Mouse (Mus musculus) erythroblast, embryonic 14.5 days (primary cell): ENCODE measurements around the gene Cuedc1. TPM values are rescaled to one million over a fixed set of nuclear protein-coding genes. Genes with fewer than 3 reads are reported as not detected.
"Not testable (repeated sequence)": the region's sequence is repeated elsewhere in the genome, so short reads cannot be mapped to it uniquely, and the experiment has no call there.

Source experiments
- H3K27me3 ChIP-seq: 2 replicates; pipeline ENCODE4 v1.6.1; 2012; ENCODE audit warnings: inconsistent platforms; ENCODE audit not compliant: control insufficient read depth
- H3K36me3 ChIP-seq: 2 replicates; pipeline ENCODE4 v1.6.1; 2012; ENCODE audit warnings: mild to moderate bottlenecking, inconsistent platforms; ENCODE audit not compliant: control insufficient read depth
- H3K4me1 ChIP-seq: 2 replicates; pipeline ENCODE4 v1.6.1; 2012; ENCODE audit warnings: inconsistent platforms; ENCODE audit not compliant: control insufficient read depth
- H3K4me3 ChIP-seq: replicated peaks from 2 replicates; pipeline ENCODE3; 2012; ENCODE audit warnings: moderate library complexity, mild to moderate bottlenecking, inconsistent platforms
- H3K9me3 ChIP-seq: 2 replicates; pipeline ENCODE4 v1.6.1; 2012; ENCODE audit warnings: low read length, inconsistent platforms, mixed read lengths; ENCODE audit not compliant: control insufficient read depth
- GATA1 ChIP-seq: IDR thresholded peaks from 2 replicates; pipeline ENCODE4 v1.6.1; 2012; ENCODE audit warnings: low read length, inconsistent platforms, mixed read lengths
- TAL1 ChIP-seq: IDR thresholded peaks from 3 replicates; pipeline ENCODE4 v1.6.1; 2012; ENCODE audit warnings: low read length, inconsistent platforms, mixed read lengths
- polyA plus RNA-seq: library from polyadenylated mRNA; stranded (reverse); fragments of >175 nt; gene quantifications from 2 replicates; pipeline ENCODE4 v1.2.3, GENCODE M21; 2012

Cuedc1 gene
- polyA plus RNA-seq, 1 experiment: 0.05 TPM

DNA sequence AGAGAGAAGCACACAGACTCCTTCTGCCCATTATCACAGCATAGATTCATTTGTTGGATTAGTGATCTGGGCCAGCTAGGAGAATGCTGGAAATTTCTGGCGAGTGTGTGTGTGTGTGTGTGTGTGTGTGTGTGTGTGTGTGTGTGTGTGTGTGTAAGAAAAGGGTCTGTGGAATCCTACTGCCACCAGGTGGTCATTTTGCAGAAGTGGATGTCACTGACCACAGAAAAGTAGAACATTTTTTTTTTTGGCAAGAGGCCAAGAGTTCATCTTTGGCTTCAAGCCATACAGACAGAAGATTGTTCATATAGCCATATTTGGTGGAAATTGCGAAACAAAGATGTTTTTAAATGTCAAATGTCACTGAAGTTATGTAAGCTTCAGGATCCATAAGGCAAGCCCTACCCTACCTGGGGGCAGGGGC lies 99.3 kb downstream of the Cuedc1 start:
- peaks cover 4% of the 10 kb centered on the region; the same call in 1 of the 2 replicates for H3K9me3 ChIP-seq
- H3K4me3 ChIP-seq: no peak overlapping the region
- H3K36me3 ChIP-seq: no peaks in the 10 kb centered on the region
- TF ChIP-seq TAL1 (no peak), GATA1 (no peak)
- peaks cover 55% of the 10 kb centered on the region for H3K27me3 ChIP-seq
- peaks cover 24% of the 10 kb centered on the region for H3K4me1 ChIP-seq

DNA sequence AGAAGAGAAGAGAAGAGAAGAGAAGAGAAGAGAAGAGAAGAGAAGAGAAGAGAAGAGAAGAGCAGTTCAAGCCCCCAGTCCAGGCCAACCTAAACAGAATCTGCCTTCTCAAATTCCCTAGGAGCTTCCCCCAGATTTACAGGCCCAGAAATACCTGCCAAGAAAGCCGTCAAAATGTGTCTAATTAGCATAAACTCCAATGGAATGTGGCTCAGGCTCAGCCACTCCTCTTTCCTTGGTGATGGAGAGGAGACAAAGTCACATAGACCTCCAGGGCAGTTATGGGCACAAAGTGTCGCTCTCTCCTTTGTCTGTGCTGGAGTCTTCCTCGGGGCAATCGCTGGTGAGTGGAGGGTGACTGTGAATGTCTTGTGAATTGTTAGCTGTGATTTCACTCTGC lies 100.4 kb downstream of the Cuedc1 start:
- H3K4me3 ChIP-seq: no peak overlapping the region

DNA sequence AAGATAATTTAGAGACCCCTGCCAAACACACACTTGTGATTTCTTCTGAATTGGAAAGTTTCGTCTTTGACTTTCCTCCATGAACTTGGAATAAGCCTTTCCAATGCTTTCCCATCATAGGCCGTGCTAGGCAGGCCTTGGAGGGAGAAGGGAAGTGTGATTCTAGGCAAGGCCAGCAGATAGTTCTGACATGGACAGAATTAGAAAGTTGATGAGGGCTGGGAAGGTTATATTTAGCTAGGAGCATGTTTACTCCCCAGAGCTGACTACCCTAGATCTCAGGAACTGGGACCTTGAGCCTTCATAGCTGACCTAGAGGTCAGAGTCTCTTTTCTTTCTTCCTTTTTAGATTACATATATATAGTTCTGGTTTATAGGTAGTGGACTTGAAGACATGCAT lies 103.3 kb downstream of the Cuedc1 start:
- H3K36me3 ChIP-seq: peaks cover 3% of the 10 kb centered on the region
- no peak overlapping the region for H3K4me3 ChIP-seq
- H3K9me3 ChIP-seq: no peaks in the 10 kb centered on the region
- peaks cover 14% of the 10 kb centered on the region for H3K27me3 ChIP-seq
- peaks cover 54% of the 10 kb centered on the region for H3K4me1 ChIP-seq
- TF ChIP-seq GATA1 (no peak), TAL1 (no peak)

More for the DNA sequence above, 100.4 kb downstream of the Cuedc1 start:
- peaks cover 31% of the 10 kb centered on the region for H3K4me1 ChIP-seq
- no peak for TF ChIP-seq TAL1
- TF ChIP-seq GATA1: no peak
- no peaks in the 10 kb centered on the region for H3K36me3 ChIP-seq
- peaks cover 44% of the 10 kb centered on the region for H3K27me3 ChIP-seq
- H3K9me3 ChIP-seq: peaks cover 4% of the 10 kb centered on the region; the same call in 1 of the 2 replicates

DNA sequence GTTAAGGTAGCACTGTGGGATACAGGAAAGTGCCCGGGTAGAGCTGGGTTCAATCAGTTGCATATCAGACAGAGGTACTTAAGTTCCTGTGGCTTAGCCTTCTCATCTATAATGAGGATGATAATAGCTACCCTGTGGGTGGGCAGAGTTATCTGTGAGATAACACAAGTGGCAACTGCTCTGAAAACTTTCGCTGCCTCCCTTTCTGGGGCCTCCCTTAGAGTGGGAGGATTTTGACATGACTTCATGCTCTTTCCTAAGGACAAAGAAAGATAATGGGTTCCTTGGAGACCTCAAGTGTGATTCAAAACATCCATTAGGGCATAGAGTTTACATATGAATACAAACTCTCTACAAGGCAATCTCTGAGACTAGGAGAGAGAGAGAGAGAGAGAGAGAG lies 104.2 kb downstream of the Cuedc1 start:
- Histone ChIP-seq H3K4me3 (no peak overlapping the region), H3K9me3 (no peaks in the 10 kb centered on the region), H3K27me3 (peaks cover 5% of the 10 kb centered on the region; the same call in 1 of the 2 replicates), H3K4me1 (peaks cover 54% of the 10 kb centered on the region), H3K36me3 (peaks cover 5% of the 10 kb centered on the region)
- no peak for TF ChIP-seq GATA1
- no peak for TF ChIP-seq TAL1

DNA sequence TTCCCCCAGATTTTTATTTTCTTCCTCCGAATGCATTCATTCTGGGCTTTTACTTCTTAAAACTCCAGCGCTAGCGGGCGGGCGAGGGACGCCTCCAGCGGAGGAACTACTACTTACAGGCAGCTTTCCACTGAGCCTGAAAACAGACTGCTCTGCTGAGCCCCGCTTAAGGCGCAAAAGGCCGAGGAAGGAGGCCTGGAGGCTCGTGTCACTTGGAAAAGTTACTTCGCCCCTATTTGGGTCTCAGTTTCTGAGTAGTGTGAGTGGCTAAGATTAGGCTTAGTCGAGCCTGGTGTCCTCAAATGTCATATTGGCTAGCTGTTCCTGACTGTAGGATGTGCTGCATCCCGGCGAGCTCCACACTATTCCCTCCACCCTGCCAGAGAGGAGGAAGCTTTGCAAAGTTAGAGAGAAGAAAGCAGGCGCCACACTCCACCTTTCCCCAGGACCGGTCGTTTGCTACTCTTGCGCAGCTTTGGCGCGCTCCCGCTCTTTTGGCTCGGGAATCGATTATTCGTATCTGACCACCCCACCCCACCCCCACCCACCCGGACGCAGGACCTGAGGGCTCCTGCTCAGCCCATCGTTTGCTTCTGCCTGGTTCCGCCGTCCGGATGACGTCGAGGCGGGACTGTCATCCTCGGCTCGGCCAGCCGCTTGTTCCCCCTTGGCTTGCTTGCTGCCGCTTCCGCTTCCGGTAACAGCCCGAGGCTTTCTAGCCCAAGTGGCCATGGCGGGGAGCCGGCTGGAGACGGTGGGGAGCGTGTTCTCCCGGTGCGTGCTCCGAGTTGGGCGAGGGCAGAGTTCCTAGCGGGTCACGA lies 106.1 kb downstream of the Cuedc1 start, which contains the start of gene Mrps23:
Gene Mrps23 (plus strand): TSS at position 677 of the 821 bp plus-strand sequence.
- H3K9me3 ChIP-seq: no peaks in the 10 kb centered on the region
- peaks cover 52% of the 10 kb centered on the region for H3K4me1 ChIP-seq
- no peak for TF ChIP-seq TAL1
- no peak for TF ChIP-seq GATA1
- peaks cover 22% of the 10 kb centered on the region for H3K36me3 ChIP-seq
- H3K27me3 ChIP-seq: peaks cover under 1% of the 10 kb centered on the region; the same call in 1 of the 2 replicates
- peak within 1 kb of the TSS; percentile 98 for H3K4me3 ChIP-seq

DNA sequence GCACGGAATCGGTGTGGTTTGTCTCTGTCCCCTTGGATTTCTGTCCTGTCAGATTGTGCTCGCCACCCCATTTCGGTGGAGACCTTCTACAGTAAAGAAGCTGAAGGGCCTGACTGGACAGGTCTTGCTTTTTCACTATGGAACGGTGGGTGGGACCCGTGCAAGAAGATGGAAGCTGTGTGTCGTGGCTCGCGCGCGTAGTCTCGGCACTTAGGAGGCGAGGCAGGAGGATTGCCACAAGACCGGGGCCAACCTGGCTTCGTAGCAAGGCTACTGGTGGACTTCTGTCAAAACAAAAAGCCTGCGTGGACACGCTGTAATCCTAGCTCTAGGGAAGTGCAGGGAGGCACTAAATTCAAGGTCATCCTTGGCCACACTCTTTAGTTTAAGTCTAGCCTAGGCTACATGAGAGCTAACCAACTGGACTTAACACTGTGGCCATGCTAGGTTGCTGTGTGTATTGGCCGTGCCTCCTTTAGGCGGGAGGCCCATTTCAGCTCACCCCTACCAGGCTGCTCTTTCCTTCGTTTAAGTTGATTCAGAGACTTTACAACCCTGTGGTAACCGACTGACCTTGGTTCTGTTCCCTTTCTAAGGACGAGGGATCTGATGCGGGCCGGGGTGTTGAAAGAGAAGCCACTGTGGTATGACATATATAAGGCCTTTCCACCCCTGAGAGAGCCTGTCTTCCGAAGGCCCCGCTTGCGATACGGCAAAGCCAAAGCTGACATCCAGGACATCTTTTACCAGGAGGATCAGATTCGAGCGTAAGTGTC lies 106.9 kb downstream of the Cuedc1 start:
- no peak for TF ChIP-seq GATA1
- no peak for TF ChIP-seq TAL1
- Histone ChIP-seq H3K4me1 (peaks cover 51% of the 10 kb centered on the region), H3K9me3 (no peaks in the 10 kb centered on the region), H3K27me3 (no peaks in the 10 kb centered on the region; the same call in 1 of the 2 replicates), H3K36me3 (peaks cover 31% of the 10 kb centered on the region), H3K4me3 (peak overlapping the region; percentile 98)

DNA sequence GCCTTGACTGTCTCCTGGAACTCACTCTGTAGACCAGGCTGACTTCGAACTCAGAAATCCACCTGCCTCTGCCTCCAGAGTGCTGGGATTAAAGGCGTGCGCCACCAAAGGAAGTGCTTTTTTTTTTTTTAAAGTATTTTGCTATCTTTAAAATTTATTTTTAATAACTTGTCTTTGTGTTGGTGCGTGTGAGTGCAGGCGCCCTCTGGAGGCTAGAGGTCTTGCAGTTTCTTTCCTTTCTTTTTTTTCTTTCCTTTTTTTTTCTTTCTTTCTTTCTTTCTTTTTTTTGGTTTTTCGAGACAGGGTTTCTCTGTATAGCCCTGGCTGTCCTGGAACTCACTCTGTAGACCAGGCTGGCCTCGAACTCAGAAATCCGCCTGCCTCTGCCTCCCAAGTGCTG lies 108.7 kb downstream of the Cuedc1 start:
- H3K9me3 ChIP-seq, H3K27me3 ChIP-seq, H3K4me3 ChIP-seq: not testable (repeated sequence)
- H3K36me3 ChIP-seq: peaks cover 49% of the 10 kb centered on the region
- H3K4me1 ChIP-seq: peaks cover 36% of the 10 kb centered on the region

DNA sequence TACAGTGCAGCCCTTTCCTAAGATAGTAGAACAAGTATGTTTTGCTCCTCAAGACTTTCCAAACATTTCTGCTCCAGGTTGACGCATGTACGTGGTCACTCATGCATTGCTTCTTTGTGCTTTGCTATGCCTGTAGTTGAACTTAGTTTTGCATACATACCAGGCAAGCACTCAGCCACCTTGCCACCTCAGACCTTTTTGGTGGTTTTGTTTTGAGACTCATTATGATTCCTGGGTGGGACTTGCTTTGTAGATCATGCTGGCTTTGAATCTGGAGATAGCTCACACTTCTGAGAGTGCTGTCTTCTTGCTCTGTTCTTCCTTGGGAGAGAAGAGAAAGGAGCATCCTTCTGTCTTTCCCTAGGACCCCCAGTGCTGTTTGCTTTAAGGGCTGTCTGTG lies 109.8 kb downstream of the Cuedc1 start:
- Histone ChIP-seq H3K4me3 (no peak overlapping the region), H3K9me3 (no peaks in the 10 kb centered on the region), H3K36me3 (peaks cover 53% of the 10 kb centered on the region), H3K27me3 (no peaks in the 10 kb centered on the region), H3K4me1 (peaks cover 27% of the 10 kb centered on the region)
- no peak for TF ChIP-seq GATA1
- TF ChIP-seq TAL1: no peak
